Mouse (Mus musculus) gastrocnemius, adult 18-20 months (tissue): ENCODE results near the gene Spint5. TPM values are rescaled to one million over a fixed set of nuclear protein-coding genes. Genes with fewer than 3 reads are reported as not detected.
A peak's percentile ranks its signal among the peaks of the same experiment; 100 is the strongest.
"Not testable (repeated sequence)": the region's sequence is repeated elsewhere in the genome, so short reads cannot be mapped to it uniquely, and the experiment has no call there.

Experiments
- DNase-seq: peaks from one replicate; pipeline ENCODE4 v3.0.0; 2021; ENCODE audit warnings: low spot score
- long read RNA-seq, 2 experiments: library from polyadenylated mRNA; stranded (forward); transcript quantifications; one replicate each; pipeline ENCODE4 v2.0.0; 2021
- total RNA-seq, 2 experiments: library from RNA; stranded (reverse); gene quantifications; 2 replicates each; pipeline ENCODE4 v1.2.3; 2021

Spint5 gene
- not detected for total RNA-seq
- long read RNA-seq, experiment 1: 0 reads
- long read RNA-seq, experiment 2: 0 reads

- DNase-seq: no peak
These were observed at the start of gene Spint5 for GRCm38 (mm10) chr2:164715005-164715404. Gene Spint5 (plus strand): TSS chr2:164715305.

- DNase-seq: no peak
These were observed 44.8 kb upstream of the Spint5 start for GRCm38 (mm10) chr2:164670261-164670660.

GRCm38 (mm10) chr2:164670938-164671337, 44.2 kb upstream of the Spint5 start:
- no peak for DNase-seq

- no peak for DNase-seq
These were observed 41.1 kb upstream of the Spint5 start, which contains the start of gene Wfdc11 for GRCm38 (mm10) chr2:164673987-164674386. Gene Wfdc11 (minus strand): TSS chr2:164674087.

GRCm38 (mm10) chr2:164676103-164676502, 39.0 kb upstream of the Spint5 start:
- no peak for DNase-seq

- no peak for DNase-seq
These were observed 38.0 kb upstream of the Spint5 start for GRCm38 (mm10) chr2:164676916-164677685.

- DNase-seq: peak; percentile 62
These were observed 36.1 kb upstream of the Spint5 start for GRCm38 (mm10) chr2:164678848-164679625.

- DNase-seq: no peak
These were observed 35.2 kb upstream of the Spint5 start for GRCm38 (mm10) chr2:164679906-164680305.

GRCm38 (mm10) chr2:164684807-164685206, 30.3 kb upstream of the Spint5 start, which contains the start of gene Wfdc13:
Gene Wfdc13 (plus strand): TSS chr2:164685107.
- no peak for DNase-seq

GRCm38 (mm10) chr2:164698201-164698600, 16.9 kb upstream of the Spint5 start, which contains the start of gene Spint4:
Gene Spint4 (plus strand): TSS chr2:164698501.
- DNase-seq: no peak

GRCm38 (mm10) chr2:164700959-164701358, 14.1 kb upstream of the Spint5 start:
- no peak for DNase-seq

- no peak for DNase-seq
These were observed 13.3 kb upstream of the Spint5 start for GRCm38 (mm10) chr2:164701761-164702160.

GRCm38 (mm10) chr2:164704235-164704634, 10.9 kb upstream of the Spint5 start:
- DNase-seq: no peak

- DNase-seq: no peak
These were observed 9.8 kb upstream of the Spint5 start for GRCm38 (mm10) chr2:164705328-164705727.

GRCm38 (mm10) chr2:164705991-164706390, 9.1 kb upstream of the Spint5 start:
- no peak for DNase-seq

- DNase-seq: not testable (repeated sequence)
These were observed 1.2 kb downstream of the Spint5 start for GRCm38 (mm10) chr2:164716194-164716786.

- DNase-seq: no peak
These were observed 8.2 kb downstream of the Spint5 start for GRCm38 (mm10) chr2:164723276-164723675.

GRCm38 (mm10) chr2:164725895-164726619, 11.0 kb downstream of the Spint5 start:
- DNase-seq: peak; percentile 46

GRCm38 (mm10) chr2:164731719-164732118, 16.6 kb downstream of the Spint5 start:
- DNase-seq: no peak

GRCm38 (mm10) chr2:164733259-164733658, 18.2 kb downstream of the Spint5 start:
- DNase-seq: no peak

- DNase-seq: no peak
These were observed 19.7 kb downstream of the Spint5 start for GRCm38 (mm10) chr2:164734839-164735238.
